Mouse (Mus musculus): Measurements from ENCODE around the gene Apoc1.

DNA sequence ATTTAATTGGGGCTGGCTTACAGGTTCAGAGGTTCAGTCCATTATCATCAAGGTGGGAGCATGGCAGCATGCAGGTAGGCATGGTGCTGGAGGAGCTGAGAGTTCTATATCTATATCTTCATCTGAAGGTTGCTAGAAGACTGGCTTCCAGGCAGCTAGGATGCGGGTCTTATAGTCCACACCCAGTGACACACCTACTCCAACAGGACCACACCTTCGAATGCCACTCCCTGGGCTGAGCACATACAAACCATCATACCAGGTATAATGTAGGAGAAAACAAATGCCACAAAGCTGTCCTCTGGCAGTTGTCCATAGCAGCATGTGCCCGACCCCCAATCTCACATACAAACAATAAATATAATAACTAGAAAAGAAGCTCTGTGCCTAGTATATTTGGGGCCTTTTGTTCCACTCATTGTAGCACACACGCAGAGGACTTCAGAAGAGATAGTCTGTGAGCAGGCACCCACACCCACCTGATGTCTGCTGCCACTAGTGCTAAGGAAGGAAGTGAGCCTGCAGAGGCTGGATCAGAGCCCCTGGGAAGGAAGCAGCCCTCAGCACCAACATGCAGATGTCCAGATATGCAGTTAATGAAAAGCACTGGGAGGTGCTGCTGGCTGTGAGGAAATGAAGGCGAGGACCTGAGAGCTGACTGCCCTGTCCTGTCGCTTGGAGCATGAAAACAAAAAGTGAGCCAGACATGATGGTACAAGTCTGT, 41.2 kb downstream of the Apoc1 start:
- TF ChIP-seq CTCF (IDR thresholded peaks at IDR 0.05; ENCODE audit: extremely low read depth, insufficient read length, insufficient replicate concordance, low read depth, low read length): no peak
- TF ChIP-seq POLR2A (IDR thresholded peaks at IDR 0.05; ENCODE audit: low read depth, low read length): no peak

Measured in small intestine, adult 2 months (tissue).